In genomic region chr9:121547431-121547830, GRCm38 (mm10) we compare ENCODE assay signal across 28 mouse cellular contexts. TPM values are rescaled to one million over a fixed set of nuclear protein-coding genes. Genes with fewer than 3 reads are reported as not detected.
"Had no signal": no experiment of that assay in that cellular context is flagged by ENCODE, and none has a peak within 500 bp of the region (broad histone marks: within the 10 kb centered on the region; RNA-seq: fewer than 3 reads in every experiment).

No protein-coding gene starts in this region.

- DNase-seq: gastrocnemius, postnatal 14 days; gastrocnemius, postnatal 36 days; heart, adult 18-20 months; heart, postnatal 10 days; heart, postnatal 4 days; kidney, adult 18-20 months; kidney, adult 8-10 months; kidney, postnatal 10 days; kidney, postnatal 25 days; kidney, postnatal 4 days; layer of hippocampus, postnatal 36 days; left cerebral cortex, postnatal 4 days had no signal

- H3K27ac ChIP-seq: heart, embryonic 10.5 days; hindbrain, embryonic 10.5 days; hindbrain, embryonic 12.5 days; hindbrain, embryonic 14.5 days; layer of hippocampus, adult 2 months; limb, embryonic 13.5 days; limb, embryonic 15.5 days; liver, embryonic 12.5 days; liver, embryonic 14.5 days had no signal

- H3K9ac ChIP-seq: heart, embryonic 12.5 days; hindbrain, embryonic 12.5 days; hindbrain, embryonic 14.5 days; limb, embryonic 13.5 days; limb, embryonic 15.5 days; liver, embryonic 12.5 days; liver, embryonic 14.5 days had no signal

- ATAC-seq: hindbrain, embryonic 16.5 days; inflammation-experienced regulatory T-cells, adult 6 months; liver, embryonic 12.5 days had no signal

- H3K4me2 ChIP-seq: heart, embryonic 12.5 days; hindbrain, embryonic 12.5 days; hindbrain, embryonic 14.5 days; limb, embryonic 13.5 days; limb, embryonic 15.5 days; liver, embryonic 12.5 days had no signal

- H3K27me3 ChIP-seq: hindbrain, embryonic 12.5 days; limb, embryonic 13.5 days; limb, embryonic 15.5 days; liver, embryonic 12.5 days had no signal

- H3K9me3 ChIP-seq: heart, embryonic 10.5 days; hindbrain, embryonic 10.5 days; hindbrain, embryonic 12.5 days; limb, embryonic 13.5 days; limb, embryonic 15.5 days; liver, embryonic 12.5 days had no signal

- H3K4me1 ChIP-seq: hindbrain, embryonic 10.5 days; hindbrain, embryonic 12.5 days; limb, embryonic 15.5 days; liver, embryonic 12.5 days had no signal

- H3K4me3 ChIP-seq: heart, embryonic 10.5 days; heart, embryonic 12.5 days; hindbrain, embryonic 10.5 days; hindbrain, embryonic 12.5 days; layer of hippocampus, adult 2 months; limb, embryonic 13.5 days; limb, embryonic 15.5 days; liver, embryonic 12.5 days had no signal

- H3K36me3 ChIP-seq: heart, embryonic 10.5 days; heart, embryonic 12.5 days; hindbrain, embryonic 10.5 days; hindbrain, embryonic 12.5 days; limb, embryonic 13.5 days; limb, embryonic 15.5 days; liver, embryonic 12.5 days had no signal

RNA-seq across cellular contexts. Expression of gene Cck, which starts 51.9 kb away (rescaled TPM):
- total RNA-seq: gastrocnemius, adult 8-10 months; heart, adult 18-20 months; heart, adult 8-10 months; heart, postnatal 25 days; liver, adult 2 months had no signal
- polyA plus RNA-seq: inflammation-experienced regulatory T-cells, adult 6 months; liver, adult 2 months had no signal
